Mouse (Mus musculus) stomach, postnatal 0 days (tissue): ENCODE measurements around the gene Nol11. TPM values are rescaled to one million over a fixed set of nuclear protein-coding genes. Genes with fewer than 3 reads are reported as not detected.
"Not testable (repeated sequence)": the region's sequence is repeated elsewhere in the genome, so short reads cannot be mapped to it uniquely, and the experiment has no call there.

Experiments used
- ATAC-seq: fragments of 200-750 bp; cut with Nextera tagmentation; 2 replicates; pipeline ENCODE4 v1.8.0; 2017; ENCODE audit not compliant: low FRiP score, low TSS enrichment
- DNase-seq: peaks from one replicate; pipeline ENCODE4 v3.0.0-alpha.2; 2016; ENCODE audit warnings: low spot score
- H3K27ac ChIP-seq: fragments of 300-500 bp; sonication (generic); replicated peaks from 2 replicates; pipeline ENCODE4 v1.5.1; 2014; ENCODE audit warnings: mild to moderate bottlenecking, control low read depth
- H3K27me3 ChIP-seq: fragments of 300-500 bp; sonication (generic); 2 replicates; pipeline ENCODE4 v1.6.1; 2014; ENCODE audit warnings: low read length; ENCODE audit not compliant: control insufficient read depth, insufficient read depth
- H3K36me3 ChIP-seq: fragments of 300-500 bp; sonication (generic); 2 replicates; pipeline ENCODE4 v1.6.1; 2014; ENCODE audit warnings: low read length, mixed read lengths; ENCODE audit not compliant: control insufficient read depth, insufficient read depth
- H3K4me1 ChIP-seq: fragments of 300-500 bp; sonication (generic); replicated peaks from 2 replicates; pipeline ENCODE4 v1.6.1; 2014; ENCODE audit warnings: antibody characterized with exemption; ENCODE audit not compliant: control insufficient read depth, insufficient read depth
- H3K4me2 ChIP-seq: fragments of 300-500 bp; sonication (generic); replicated peaks from 2 replicates; pipeline ENCODE4 v1.6.1; 2014; ENCODE audit warnings: low read depth, mild to moderate bottlenecking, control low read depth, moderate library complexity
- H3K4me3 ChIP-seq: fragments of 300-500 bp; sonication (generic); 2 replicates; pipeline ENCODE4 v1.5.1; 2014; ENCODE audit warnings: low read depth, low read length, control low read depth
- H3K9ac ChIP-seq: fragments of 300-500 bp; sonication (generic); 2 replicates; pipeline ENCODE4 v1.6.1; 2014; ENCODE audit warnings: mild to moderate bottlenecking, low read length, control low read depth, mixed read lengths
- H3K9me3 ChIP-seq: fragments of 300-500 bp; sonication (generic); 2 replicates; pipeline ENCODE4 v1.6.1; 2016; ENCODE audit warnings: low read length; ENCODE audit not compliant: control insufficient read depth
- CTCF ChIP-seq: IDR thresholded peaks from 2 replicates; pipeline ENCODE4 v1.5.1; 2016; ENCODE audit warnings: antibody characterized with exemption, low read depth, mild to moderate bottlenecking, moderate library complexity
- EP300 ChIP-seq: optimal IDR thresholded peaks from 2 replicates; pipeline ENCODE3; 2016; ENCODE audit warnings: antibody characterized with exemption
- WGBS: fragments of 180-500 bp; shearing (Covaris S2); extraction: QIAGEN DNeasy Blood & Tissue Kit; methylation state at CpG from one replicate; pipeline ENCODE4 v1.1.7; 2014; 5-methylcytosine and 5-hydroxymethylcytosine counted together
- polyA plus RNA-seq: library from polyadenylated mRNA; unstranded; fragments of >200 nt; fragmentation: Nextera tagmentation; extraction: Ambion mirVana; gene quantifications from 2 replicates; pipeline ENCODE4 v1.2.1, GENCODE M21; 2015

Nol11 gene
- polyA plus RNA-seq, 1 experiment from 2014 or later = 17.5 TPM

DNA sequence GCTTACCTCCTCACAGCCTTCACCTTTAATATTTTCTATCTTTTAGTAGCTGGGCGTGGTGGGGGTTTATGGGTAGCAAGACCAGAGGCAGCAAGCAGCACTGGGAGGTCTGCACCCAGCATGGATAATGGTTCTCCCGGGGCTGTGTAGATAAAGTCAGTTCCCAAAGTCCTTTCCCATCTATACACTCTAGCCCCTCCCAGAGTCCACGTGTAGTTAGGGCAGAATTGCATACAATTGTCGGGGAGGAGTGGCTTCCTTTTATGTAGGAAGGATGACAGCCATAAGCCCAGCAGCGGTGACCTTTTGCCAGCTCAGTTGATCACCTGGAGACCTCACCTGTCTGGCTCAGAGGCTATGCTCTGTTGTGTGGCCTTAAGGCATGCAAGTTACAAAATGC is 35.5 kb downstream of the Nol11 start:
- Histone ChIP-seq H3K4me3 (no peak overlapping the region), H3K4me2 (no peak overlapping the region)
- no peak for ATAC-seq

GRCm38 (mm10) chr11:107151809-107152208 is 37.4 kb downstream of the Nol11 start:
- no peaks in the 10 kb centered on the region for H3K27me3 ChIP-seq
- H3K4me2 ChIP-seq = no peak overlapping the region
- DNase-seq = peak; percentile 19
- no peak overlapping the region for H3K9ac ChIP-seq
- no peaks in the 10 kb centered on the region for H3K4me1 ChIP-seq
- TF ChIP-seq CTCF = peak; percentile 66
- no peak for TF ChIP-seq EP300
- H3K36me3 ChIP-seq = no peaks in the 10 kb centered on the region
- ATAC-seq = no peak
- H3K9me3 ChIP-seq = no peaks in the 10 kb centered on the region
- H3K27ac ChIP-seq = no peak overlapping the region
- WGBS = 69% methylated on average over 7 of the region's 7 CpGs
- no peak overlapping the region for H3K4me3 ChIP-seq

More for the DNA sequence above, 35.5 kb downstream of the Nol11 start:
- no peaks in the 10 kb centered on the region for H3K9me3 ChIP-seq
- no peak overlapping the region for H3K27ac ChIP-seq
- no peaks in the 10 kb centered on the region for H3K27me3 ChIP-seq
- no peak overlapping the region for H3K9ac ChIP-seq
- no peaks in the 10 kb centered on the region for H3K4me1 ChIP-seq
- TF ChIP-seq CTCF (no peak), EP300 (no peak)
- DNase-seq = no peak
- WGBS = 67% methylated on average over 5 of the region's 5 CpGs
- H3K36me3 ChIP-seq = no peaks in the 10 kb centered on the region

DNA sequence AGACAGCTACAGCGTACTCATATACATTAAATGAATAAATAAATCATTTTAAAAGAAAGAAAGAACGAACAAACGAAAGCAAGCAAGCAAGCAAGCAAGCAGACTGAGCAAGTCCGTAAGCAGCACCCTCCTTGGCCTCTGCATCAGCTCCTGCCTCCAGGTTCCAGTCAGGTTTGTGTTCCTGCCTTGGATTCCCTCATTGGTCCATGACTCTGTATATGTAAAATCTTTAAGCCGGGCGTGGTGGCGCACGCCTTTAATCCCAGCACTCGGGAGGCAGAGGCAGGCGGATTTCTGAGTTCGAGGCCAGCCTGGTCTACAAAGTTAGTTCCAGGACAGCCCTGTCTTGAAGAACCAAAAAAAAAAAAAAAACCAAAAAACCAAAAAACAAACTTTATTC is 45.2 kb downstream of the Nol11 start:
- H3K36me3 ChIP-seq, H3K4me1 ChIP-seq, ATAC-seq, H3K27ac ChIP-seq, DNase-seq, H3K4me2 ChIP-seq, H3K4me3 ChIP-seq, H3K9me3 ChIP-seq, H3K27me3 ChIP-seq, H3K9ac ChIP-seq: not testable (repeated sequence)
- WGBS = 96% methylated on average over 11 of the region's 11 CpGs

GRCm38 (mm10) chr11:107142382-107142781 is 46.8 kb downstream of the Nol11 start:
- Histone ChIP-seq H3K4me3 (no peak overlapping the region), H3K27ac (no peak overlapping the region), H3K27me3 (no peaks in the 10 kb centered on the region), H3K4me2 (no peak overlapping the region), H3K9ac (no peak overlapping the region), H3K36me3 (no peaks in the 10 kb centered on the region), H3K9me3 (no peaks in the 10 kb centered on the region), H3K4me1 (no peaks in the 10 kb centered on the region)
- TF ChIP-seq EP300 (no peak), CTCF (no peak)
- DNase-seq (no peak), ATAC-seq (no peak)
- WGBS = 56% methylated on average over 2 of the region's 2 CpGs

- H3K4me2 ChIP-seq = no peak overlapping the region
- no peaks in the 10 kb centered on the region for H3K27me3 ChIP-seq
- H3K36me3 ChIP-seq = no peaks in the 10 kb centered on the region
- H3K27ac ChIP-seq = no peak overlapping the region
- TF ChIP-seq EP300 (no peak), CTCF (no peak)
- H3K9me3 ChIP-seq = no peaks in the 10 kb centered on the region
- no peaks in the 10 kb centered on the region for H3K4me1 ChIP-seq
- DNase-seq (no peak), ATAC-seq (no peak)
- no peak overlapping the region for H3K9ac ChIP-seq
- WGBS = 29% methylated on average over 6 of the region's 6 CpGs
- no peak overlapping the region for H3K4me3 ChIP-seq
Measured at GRCm38 (mm10) chr11:107140756-107141155, 48.4 kb downstream of the Nol11 start.

DNA sequence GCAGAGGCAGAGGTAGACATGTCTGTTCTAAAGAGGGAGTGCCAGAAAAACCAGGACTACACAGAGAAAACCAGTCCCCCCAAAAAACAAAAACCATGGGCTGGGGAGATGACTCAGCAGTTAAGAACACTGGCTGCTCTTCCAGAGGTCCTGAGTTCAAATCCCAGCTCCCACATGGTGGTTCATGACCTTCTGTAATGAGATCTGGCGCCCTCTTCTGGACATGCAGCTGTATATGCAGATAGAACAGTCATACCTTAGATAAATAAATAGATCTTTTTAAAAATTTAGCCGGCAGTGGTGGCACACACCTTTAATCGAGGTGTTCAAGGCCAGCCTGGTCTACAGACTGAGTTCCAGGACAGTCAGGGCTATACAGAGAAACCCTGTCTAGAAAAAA is 50.5 kb downstream of the Nol11 start:
- Histone ChIP-seq H3K36me3 (no peaks in the 10 kb centered on the region), H3K9me3 (no peaks in the 10 kb centered on the region), H3K4me2 (no peak overlapping the region), H3K27ac (no peak overlapping the region), H3K4me3 (no peak overlapping the region), H3K27me3 (no peaks in the 10 kb centered on the region), H3K9ac (no peak overlapping the region), H3K4me1 (no peaks in the 10 kb centered on the region)
- WGBS = 79% methylated on average over 3 of the region's 3 CpGs
- DNase-seq (no peak), ATAC-seq (no peak)
- no peak for TF ChIP-seq EP300
- peak; percentile 51 for TF ChIP-seq CTCF
